Mouse (Mus musculus): ENCODE results near the gene Brdt. TPM values are rescaled to one million over a fixed set of nuclear protein-coding genes. Genes with fewer than 3 reads are reported as not detected.

The Brdt gene
- polyA plus RNA-seq, 1 experiment from 2014 or later = 6.9 TPM

DNA sequence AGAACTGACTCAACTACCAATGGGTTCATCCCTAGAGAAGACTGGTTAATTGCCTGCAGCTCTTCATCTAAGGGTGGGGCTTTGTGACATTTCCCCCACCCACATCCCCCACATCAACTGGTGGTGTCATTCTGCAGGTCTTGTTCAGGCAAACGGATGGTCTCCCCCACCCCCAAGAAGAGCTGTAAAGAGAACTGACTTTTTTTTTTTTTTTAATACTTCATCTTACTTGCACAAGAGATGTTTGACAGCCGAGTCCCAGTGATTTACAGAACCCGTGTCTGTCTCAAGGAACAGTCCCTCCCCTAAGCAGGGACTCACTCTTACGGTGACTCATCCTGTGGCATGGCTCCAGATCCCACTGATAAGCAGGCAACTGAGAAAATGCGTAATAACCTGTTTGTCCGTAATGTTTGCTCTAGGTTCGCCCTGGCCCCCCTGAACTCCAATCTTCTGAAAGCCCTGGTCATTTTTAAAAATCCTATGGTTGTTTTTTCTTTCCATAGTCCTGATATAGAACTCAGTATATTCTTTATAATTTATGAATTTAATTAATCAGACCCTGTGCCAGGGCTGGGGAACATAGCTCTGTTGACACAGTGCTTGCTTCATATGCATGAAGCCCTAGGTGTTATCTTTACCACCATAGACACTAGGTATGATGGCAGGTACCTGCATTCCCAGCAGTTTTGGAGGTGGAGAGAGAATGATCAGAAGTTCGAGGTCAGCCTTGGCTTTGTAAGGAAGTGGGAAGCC, 35.7 kb upstream of the Brdt start:
- Histone ChIP-seq H3K27ac (no peak overlapping the region), H3K36me3 (no peaks in the 10 kb centered on the region), H3K4me1 (peaks cover 24% of the 10 kb centered on the region), H3K4me2 (no peak overlapping the region), H3K27me3 (no peaks in the 10 kb centered on the region), H3K9me3 (no peaks in the 10 kb centered on the region), H3K4me3 (no peak overlapping the region), H3K9ac (no peak overlapping the region)
- no peak for ATAC-seq (ENCODE audit: insufficient number of reproducible peaks, insufficient read depth, low FRiP score, low TSS enrichment, low read depth)
- 61% methylated on average over 8 of the region's 8 CpGs for WGBS

- H3K4me2 ChIP-seq = peak overlapping the region; percentile 44
Observed at GRCm38 (mm10) chr5:107295817-107296511, 35.0 kb upstream of the Brdt start.

GRCm38 (mm10) chr5:107296512-107297322, 34.2 kb upstream of the Brdt start:
- Histone ChIP-seq H3K9ac (no peak overlapping the region), H3K4me3 (0 out of 2 replicates have a peak overlapping the region, but pooled peaks have one; percentile 4), H3K36me3 (no peaks in the 10 kb centered on the region), H3K9me3 (no peaks in the 10 kb centered on the region), H3K27me3 (no peaks in the 10 kb centered on the region), H3K4me1 (peaks cover 22% of the 10 kb centered on the region), H3K4me2 (peak overlapping the region; percentile 44), H3K27ac (peak overlapping the region; percentile 69)
- no peak for ATAC-seq (ENCODE audit: insufficient number of reproducible peaks, insufficient read depth, low FRiP score, low TSS enrichment, low read depth)
- 23% methylated on average over 9 of the region's 9 CpGs for WGBS

More at GRCm38 (mm10) chr5:107295817-107296511, 35.0 kb upstream of the Brdt start:
- no peaks in the 10 kb centered on the region for H3K9me3 ChIP-seq
- no peak overlapping the region for H3K9ac ChIP-seq
- H3K27ac ChIP-seq = peak overlapping the region; percentile 69; the same call in 1 of the 2 replicates
- 43% methylated on average over 16 of the region's 16 CpGs for WGBS
- no peaks in the 10 kb centered on the region for H3K27me3 ChIP-seq
- H3K4me3 ChIP-seq = 0 out of 2 replicates have a peak overlapping the region, but pooled peaks have one; percentile 4
- H3K4me1 ChIP-seq = peaks cover 22% of the 10 kb centered on the region
- ATAC-seq (ENCODE audit: insufficient number of reproducible peaks, insufficient read depth, low FRiP score, low TSS enrichment, low read depth) = no peak
- no peaks in the 10 kb centered on the region for H3K36me3 ChIP-seq

DNA sequence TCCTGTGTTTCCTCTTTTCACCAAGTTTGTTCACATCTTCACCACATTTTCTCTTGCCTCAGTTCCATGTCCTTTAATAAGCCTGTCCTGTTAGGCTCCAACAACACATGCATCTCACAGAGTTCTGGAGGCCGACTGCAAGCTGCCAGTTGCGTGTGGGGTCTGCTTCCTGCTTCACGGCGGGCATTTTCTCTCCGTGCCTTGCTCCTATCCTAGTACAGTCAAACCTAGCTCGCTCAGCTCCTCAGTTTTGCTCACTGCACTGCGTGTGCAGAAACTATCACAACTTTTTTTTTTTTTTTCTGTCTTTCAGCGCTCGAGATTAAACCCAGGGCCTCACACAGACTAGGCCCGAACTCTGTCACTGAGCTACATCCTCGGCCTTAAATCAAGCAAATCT, 32.1 kb upstream of the Brdt start:
- no peaks in the 10 kb centered on the region for H3K36me3 ChIP-seq
- no peak overlapping the region for H3K27ac ChIP-seq
- H3K4me1 ChIP-seq = peaks cover 32% of the 10 kb centered on the region
- H3K4me3 ChIP-seq = no peak overlapping the region
- H3K9me3 ChIP-seq = no peaks in the 10 kb centered on the region
- ATAC-seq (ENCODE audit: insufficient number of reproducible peaks, insufficient read depth, low FRiP score, low TSS enrichment, low read depth) = no peak
- H3K9ac ChIP-seq = no peak overlapping the region
- H3K4me2 ChIP-seq = no peak overlapping the region
- H3K27me3 ChIP-seq = peaks cover 3% of the 10 kb centered on the region; the same call in 1 of the 2 replicates
- 69% methylated on average over 11 of the region's 11 CpGs for WGBS

- Histone ChIP-seq H3K4me1 (peaks cover 36% of the 10 kb centered on the region), H3K27ac (no peak overlapping the region), H3K4me2 (peak overlapping the region; percentile 28; the same call in 1 of the 2 replicates), H3K27me3 (peaks cover 3% of the 10 kb centered on the region; the same call in 1 of the 2 replicates), H3K36me3 (no peaks in the 10 kb centered on the region), H3K4me3 (no peak overlapping the region), H3K9me3 (no peaks in the 10 kb centered on the region), H3K9ac (no peak overlapping the region)
- WGBS = 37% methylated on average over 11 of the region's 11 CpGs
- no peak; the same call in 1 of the 2 replicates for ATAC-seq (ENCODE audit: insufficient number of reproducible peaks, insufficient read depth, low FRiP score, low TSS enrichment, low read depth)
Observed at GRCm38 (mm10) chr5:107303350-107303861, 27.6 kb upstream of the Brdt start.

- no peak overlapping the region for H3K4me2 ChIP-seq
- no peak overlapping the region for H3K9ac ChIP-seq
- peaks cover 3% of the 10 kb centered on the region; the same call in 1 of the 2 replicates for H3K27me3 ChIP-seq
Observed at GRCm38 (mm10) chr5:107304117-107304825, 26.7 kb upstream of the Brdt start.

DNA sequence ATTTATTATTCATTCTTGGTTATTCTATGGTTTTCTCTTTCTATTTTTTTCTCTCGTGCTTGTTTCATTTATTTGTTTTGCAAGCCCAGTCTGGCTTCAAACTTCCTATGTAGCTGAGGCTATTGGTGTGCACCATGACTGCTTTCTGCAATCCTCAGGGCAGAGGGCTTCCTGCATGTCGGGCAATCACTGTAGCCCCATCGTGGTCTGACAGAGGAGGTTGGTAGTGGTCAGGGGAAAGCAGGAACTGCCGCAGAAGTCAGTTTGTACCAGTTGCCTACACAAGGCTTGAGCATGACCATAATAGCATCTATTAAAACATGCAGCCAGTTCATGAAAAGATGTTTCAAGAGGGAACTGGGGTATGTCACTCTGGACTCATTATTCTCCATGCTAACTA, 23.5 kb upstream of the Brdt start:
- no peaks in the 10 kb centered on the region for H3K9me3 ChIP-seq
- no peak for ATAC-seq (ENCODE audit: insufficient number of reproducible peaks, insufficient read depth, low FRiP score, low TSS enrichment, low read depth)
- 66% methylated on average over 4 of the region's 4 CpGs for WGBS
- no peak overlapping the region for H3K4me3 ChIP-seq
- peaks cover 46% of the 10 kb centered on the region for H3K4me1 ChIP-seq
- H3K36me3 ChIP-seq = no peaks in the 10 kb centered on the region
- peaks cover 3% of the 10 kb centered on the region; the same call in 1 of the 2 replicates for H3K27me3 ChIP-seq
- H3K4me2 ChIP-seq = no peak overlapping the region
- H3K27ac ChIP-seq = peak overlapping the region; percentile 60; the same call in 1 of the 2 replicates
- H3K9ac ChIP-seq = no peak overlapping the region

More at GRCm38 (mm10) chr5:107304117-107304825, 26.7 kb upstream of the Brdt start:
- Histone ChIP-seq H3K36me3 (no peaks in the 10 kb centered on the region), H3K4me1 (peaks cover 42% of the 10 kb centered on the region), H3K27ac (no peak overlapping the region), H3K9me3 (no peaks in the 10 kb centered on the region), H3K4me3 (no peak overlapping the region)
- no peak for ATAC-seq (ENCODE audit: insufficient number of reproducible peaks, insufficient read depth, low FRiP score, low TSS enrichment, low read depth)
- 75% methylated on average over 13 of the region's 13 CpGs for WGBS

- H3K9me3 ChIP-seq = no peaks in the 10 kb centered on the region; the same call in 1 of the 2 replicates
- 0 out of 2 replicates have a peak, but pooled peaks cover 2% of the 10 kb centered on the region for H3K4me1 ChIP-seq
- no peak overlapping the region for H3K9ac ChIP-seq
- no peak overlapping the region for H3K4me3 ChIP-seq
- ATAC-seq (ENCODE audit: insufficient number of reproducible peaks, insufficient read depth, low FRiP score, low TSS enrichment, low read depth) = no peak
- no peak overlapping the region for H3K27ac ChIP-seq
- H3K27me3 ChIP-seq = no peaks in the 10 kb centered on the region; the same call in 1 of the 2 replicates
- H3K4me2 ChIP-seq = no peak overlapping the region
- no peaks in the 10 kb centered on the region for H3K36me3 ChIP-seq
- WGBS = 86% methylated on average over 7 of the region's 7 CpGs
Observed at GRCm38 (mm10) chr5:107317141-107317540, 13.8 kb upstream of the Brdt start.

DNA sequence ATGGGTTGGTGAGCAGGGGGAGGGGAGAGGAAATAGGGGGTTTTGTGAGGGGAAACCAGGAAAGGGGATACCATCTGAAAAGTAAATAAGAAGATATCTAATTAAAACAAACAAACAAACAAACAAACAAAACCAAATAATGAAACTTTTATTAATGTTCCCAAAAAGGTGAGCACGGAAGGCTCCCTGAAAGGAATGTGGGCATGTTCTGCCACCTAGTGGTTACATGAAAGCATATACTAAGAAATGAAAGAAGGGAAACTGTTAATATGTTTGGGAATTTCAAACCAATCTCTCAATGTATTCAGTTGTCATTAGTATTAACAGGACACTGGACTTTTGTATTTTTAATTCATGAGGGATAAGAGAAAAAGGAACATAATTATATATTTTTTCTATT, 10.3 kb upstream of the Brdt start:
- 0 out of 2 replicates have a peak, but pooled peaks cover 2% of the 10 kb centered on the region for H3K4me1 ChIP-seq
- H3K9ac ChIP-seq = no peak overlapping the region
- WGBS = 7% methylated on average over 1 of the region's 1 CpGs
- no peak overlapping the region for H3K27ac ChIP-seq
- ATAC-seq (ENCODE audit: insufficient number of reproducible peaks, insufficient read depth, low FRiP score, low TSS enrichment, low read depth) = no peak
- no peak overlapping the region for H3K4me3 ChIP-seq
- H3K27me3 ChIP-seq = no peaks in the 10 kb centered on the region; the same call in 1 of the 2 replicates
- H3K36me3 ChIP-seq = no peaks in the 10 kb centered on the region
- no peaks in the 10 kb centered on the region; the same call in 1 of the 2 replicates for H3K9me3 ChIP-seq
- H3K4me2 ChIP-seq = no peak overlapping the region

DNA sequence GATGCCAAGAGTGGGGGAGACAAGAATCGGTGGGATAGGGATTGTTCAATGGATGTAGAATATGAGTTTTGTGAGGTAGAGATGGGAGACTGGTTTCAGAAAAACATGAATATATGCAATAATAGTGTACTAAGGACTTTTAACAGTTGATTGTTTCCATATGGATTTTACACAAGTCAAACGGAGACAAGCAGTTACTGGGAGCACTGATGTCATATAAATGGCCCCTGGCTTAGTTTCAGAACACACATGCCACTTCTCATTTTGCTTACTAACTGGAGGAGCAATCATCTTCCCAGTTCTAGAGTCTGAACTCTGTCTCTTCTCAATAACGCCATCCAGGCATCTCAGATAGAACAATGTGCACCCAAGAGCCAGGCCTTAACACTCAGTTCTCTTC, 9.4 kb downstream of the Brdt start:
- Histone ChIP-seq H3K4me1 (peaks cover 12% of the 10 kb centered on the region; the same call in 1 of the 2 replicates), H3K4me2 (no peak overlapping the region), H3K9me3 (no peaks in the 10 kb centered on the region), H3K36me3 (no peaks in the 10 kb centered on the region), H3K27me3 (no peaks in the 10 kb centered on the region), H3K9ac (no peak overlapping the region), H3K27ac (peak overlapping the region; percentile 58), H3K4me3 (no peak overlapping the region)
- no peak for ATAC-seq (ENCODE audit: insufficient number of reproducible peaks, insufficient read depth, low FRiP score, low TSS enrichment, low read depth)
- 29% methylated on average over 3 of the region's 3 CpGs for WGBS
